20 mouse cellular contexts compared by ENCODE assay signal in the genomic region with DNA sequence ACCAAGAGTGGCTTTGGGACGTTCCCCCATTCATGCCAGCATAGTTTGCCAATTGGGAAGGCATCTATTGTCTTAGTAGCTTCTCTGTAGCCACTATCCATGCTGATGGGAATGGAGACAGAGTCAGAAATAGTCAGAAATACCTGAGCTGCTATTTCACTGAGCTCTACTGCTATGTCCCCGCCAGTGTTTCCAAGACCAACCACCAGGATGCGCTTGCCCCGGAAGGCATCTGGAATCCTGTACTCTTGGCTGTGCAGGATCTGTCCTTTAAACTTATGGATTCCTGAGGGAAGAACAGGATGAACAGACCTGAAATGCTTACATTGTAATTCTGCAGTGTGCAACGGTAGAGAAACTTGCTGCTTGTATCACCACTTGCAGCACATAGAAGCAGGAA. TPM values are rescaled to one million over a fixed set of nuclear protein-coding genes. Genes with fewer than 3 reads are reported as not detected.
DNase-seq lines count a peak whose midpoint lies in the region; ATAC-seq and TF ChIP-seq lines count a peak whose summit lies in the region.
"Had no signal": no experiment of that assay in that cellular context is flagged by ENCODE, and none has a peak within 500 bp of the region (broad histone marks: within the 10 kb centered on the region; RNA-seq: fewer than 3 reads in every experiment).

No protein-coding gene starts in this region.

- intact Hi-C loops in gastrocnemius, adult 2 months (cut with DNase I): no loop called here

- no peak for DNase-seq in forebrain, postnatal 0 days
- peak; percentile 33 for DNase-seq in kidney, postnatal 10 days
- peak; percentile 12 for DNase-seq in lung, embryonic 14.5 days
- DNase-seq in lung, postnatal 14 days: no peak
- DNase-seq in ZHBTc4 (ENCODE audit: low read depth, low spot score): peak; percentile 38
- no peak for DNase-seq in gastrocnemius, adult 2 months
- DNase-seq: adrenal gland, adult 8-10 months; cerebellum, adult 2 months; embryo, embryonic 11 days; gastrocnemius, postnatal 10 days; left cerebral cortex, postnatal 4 days; thymus, adult 2 months had no signal

- no peak overlapping the region for H3K4me3 ChIP-seq in forebrain, postnatal 0 days (ENCODE audit: low read depth, low read length)
- no peak overlapping the region for H3K4me3 ChIP-seq in forebrain, embryonic 13.5 days
- H3K4me3 ChIP-seq in kidney, embryonic 15.5 days (replicated peaks): no peak overlapping the region
- H3K4me3 ChIP-seq in lung, embryonic 14.5 days (ENCODE audit: low read depth, low read length): no peak overlapping the region
- H3K4me3 ChIP-seq in gastrocnemius, adult 2 months: no peak overlapping the region
- H3K4me3 ChIP-seq: erythroblast, embryonic 14.5 days; neural tube, embryonic 13.5 days had no signal

- H3K27ac ChIP-seq in forebrain, postnatal 0 days (ENCODE audit: low read depth, low read length): no peak overlapping the region
- no peak overlapping the region for H3K27ac ChIP-seq in forebrain, embryonic 13.5 days
- H3K27ac ChIP-seq in kidney, embryonic 15.5 days: no peak overlapping the region
- H3K27ac ChIP-seq in lung, embryonic 14.5 days (ENCODE audit: low read depth): no peak overlapping the region
- no peak overlapping the region for H3K27ac ChIP-seq in gastrocnemius, adult 2 months
- H3K27ac ChIP-seq: neural tube, embryonic 13.5 days had no signal

- no peaks in the 10 kb centered on the region for H3K36me3 ChIP-seq in forebrain, postnatal 0 days (ENCODE audit: insufficient read depth)
- no peaks in the 10 kb centered on the region for H3K36me3 ChIP-seq in forebrain, embryonic 13.5 days (ENCODE audit: poor library complexity, severe bottlenecking)
- no peaks in the 10 kb centered on the region for H3K36me3 ChIP-seq in kidney, embryonic 15.5 days
- H3K36me3 ChIP-seq in lung, embryonic 14.5 days (ENCODE audit: insufficient read depth): no peaks in the 10 kb centered on the region
- H3K36me3 ChIP-seq: neural tube, embryonic 13.5 days had no signal

- no peaks in the 10 kb centered on the region for H3K4me1 ChIP-seq in forebrain, postnatal 0 days (ENCODE audit: insufficient read depth)
- no peaks in the 10 kb centered on the region for H3K4me1 ChIP-seq in forebrain, embryonic 13.5 days
- H3K4me1 ChIP-seq in kidney, embryonic 15.5 days: no peaks in the 10 kb centered on the region
- H3K4me1 ChIP-seq in lung, embryonic 14.5 days (ENCODE audit: insufficient read depth): no peaks in the 10 kb centered on the region
- H3K4me1 ChIP-seq: neural tube, embryonic 13.5 days had no signal

- ATAC-seq in forebrain, postnatal 0 days: no peak
- ATAC-seq in forebrain, embryonic 13.5 days: no peak
- no peak for ATAC-seq in kidney, embryonic 15.5 days (replicated peaks; ENCODE audit: low FRiP score)
- no peak for ATAC-seq in lung, embryonic 14.5 days (ENCODE audit: insufficient read depth)
- ATAC-seq: forebrain, embryonic 16.5 days; intestine, embryonic 16.5 days had no signal

- WGBS in forebrain, postnatal 0 days: 64% methylated on average over 5 of the region's 5 CpGs
- WGBS in forebrain, embryonic 13.5 days: 65% methylated on average over 5 of the region's 5 CpGs
- 52% methylated on average over 5 of the region's 5 CpGs for WGBS in kidney, embryonic 15.5 days
- WGBS in lung, embryonic 14.5 days: 51% methylated on average over 5 of the region's 5 CpGs

- no peaks in the 10 kb centered on the region for H3K9me3 ChIP-seq in forebrain, postnatal 0 days (ENCODE audit: low read length)
- no peaks in the 10 kb centered on the region for H3K9me3 ChIP-seq in forebrain, embryonic 13.5 days (replicated peaks)
- no peaks in the 10 kb centered on the region for H3K9me3 ChIP-seq in kidney, embryonic 15.5 days (replicated peaks)
- no peaks in the 10 kb centered on the region for H3K9me3 ChIP-seq in lung, embryonic 14.5 days (ENCODE audit: low read depth, low read length)
- H3K9me3 ChIP-seq: neural tube, embryonic 13.5 days had no signal

- no peak overlapping the region for H3K9ac ChIP-seq in forebrain, postnatal 0 days
- H3K9ac ChIP-seq in forebrain, embryonic 13.5 days: no peak overlapping the region
- no peak overlapping the region for H3K9ac ChIP-seq in kidney, embryonic 15.5 days
- no peak overlapping the region for H3K9ac ChIP-seq in lung, embryonic 14.5 days
- H3K9ac ChIP-seq: neural tube, embryonic 13.5 days had no signal

- H3K27me3 ChIP-seq in forebrain, postnatal 0 days (ENCODE audit: insufficient read depth, low read length): no peaks in the 10 kb centered on the region
- no peaks in the 10 kb centered on the region for H3K27me3 ChIP-seq in forebrain, embryonic 13.5 days
- no peaks in the 10 kb centered on the region for H3K27me3 ChIP-seq in kidney, embryonic 15.5 days
- H3K27me3 ChIP-seq in lung, embryonic 14.5 days (ENCODE audit: insufficient read depth, low read length): no peaks in the 10 kb centered on the region
- H3K27me3 ChIP-seq: neural tube, embryonic 13.5 days had no signal

- TF ChIP-seq CTCF in forebrain, postnatal 0 days (IDR thresholded peaks at IDR 0.05; ENCODE audit: low read depth): peak; percentile 24; the same call in 1 of the 2 replicates
- peak; percentile 51 for TF ChIP-seq CTCF in lung, embryonic 14.5 days (IDR thresholded peaks at IDR 0.05; ENCODE audit: low read depth)
- TF ChIP-seq CTCF in gastrocnemius, adult 2 months (IDR thresholded peaks at IDR 0.05): no peak

- H3K4me2 ChIP-seq in forebrain, postnatal 0 days (ENCODE audit: low read depth): no peak overlapping the region
- no peak overlapping the region for H3K4me2 ChIP-seq in forebrain, embryonic 13.5 days
- no peak overlapping the region for H3K4me2 ChIP-seq in kidney, embryonic 15.5 days
- no peak overlapping the region for H3K4me2 ChIP-seq in lung, embryonic 14.5 days
- H3K4me2 ChIP-seq: neural tube, embryonic 13.5 days had no signal

RNA-seq across cellular contexts. Expression of a gene that starts 8.8 kb away (rescaled TPM):
- 0.76 and 0.85 TPM in 2 replicates for total RNA-seq in forebrain, postnatal 0 days (2014; rRNA removed)
- polyA plus RNA-seq in forebrain, postnatal 0 days (2015; fragmentation: Nextera tagmentation; extraction: Ambion mirVana): 0.09 and 0.17 TPM in 2 replicates
- polyA plus RNA-seq in forebrain, embryonic 13.5 days (2015; fragmentation: Nextera tagmentation; extraction: Ambion mirVana): 0.31 TPM in 1 of 2 replicates, not detected in the other
- 0.91 and 1.5 TPM in 2 replicates for polyA plus RNA-seq in kidney, embryonic 15.5 days (2015; fragmentation: Nextera tagmentation; extraction: Ambion mirVana)
- 0.38 and 0.85 TPM in 2 replicates for polyA plus RNA-seq in lung, embryonic 14.5 days (2014; fragmentation: Nextera tagmentation; extraction: Ambion mirVana)
- not detected for total RNA-seq in gastrocnemius, adult 2 months (2021)
- total RNA-seq: left cerebral cortex, postnatal 4 days; megakaryocyte, adult 5-6 weeks; monocyte, adult 5-6 weeks had no signal
- polyA plus RNA-seq: erythroblast, embryonic 14.5 days had no signal

Comparison
In these comparisons a context has a peak if more than half of its experiments do, and no peak if none do; other contexts are left out.
1. DNase-seq: peak in kidney, postnatal 10 days (single experiment), lung, embryonic 14.5 days (single experiment) and ZHBTc4 (single experiment); none in forebrain, postnatal 0 days (single experiment), lung, postnatal 14 days (single experiment) and gastrocnemius, adult 2 months (single experiment).